Mouse (Mus musculus): Measurements from ENCODE around the gene Nup107. TPM values are rescaled to one million over a fixed set of nuclear protein-coding genes. Genes with fewer than 3 reads are reported as not detected.

The Nup107 gene
- polyA plus RNA-seq, 1 experiment from 2014 or later: 33.4 TPM

GRCm38 (mm10) chr10:117801886-117802285, 9.4 kb upstream of the Nup107 start:
- no peak overlapping the region for H3K4me3 ChIP-seq (replicated peaks)
- no peak overlapping the region for H3K4me2 ChIP-seq
- H3K4me1 ChIP-seq (replicated peaks): peaks cover 9% of the 10 kb centered on the region; the same call in 1 of the 2 replicates
- 81% methylated on average over 9 of the region's 9 CpGs for WGBS (ENCODE audit: insufficient replicate concordance)
- H3K9ac ChIP-seq: no peak overlapping the region
- ATAC-seq (ENCODE audit: insufficient read depth): no peak
- no peaks in the 10 kb centered on the region for H3K36me3 ChIP-seq (replicated peaks)
- H3K27ac ChIP-seq (replicated peaks): no peak overlapping the region
- H3K27me3 ChIP-seq: no peaks in the 10 kb centered on the region
- H3K9me3 ChIP-seq (replicated peaks): no peaks in the 10 kb centered on the region

- no peaks in the 10 kb centered on the region for H3K27me3 ChIP-seq
- H3K4me3 ChIP-seq (replicated peaks): no peak overlapping the region
- WGBS (ENCODE audit: insufficient replicate concordance): 82% methylated on average over 11 of the region's 11 CpGs
- no peaks in the 10 kb centered on the region for H3K36me3 ChIP-seq (replicated peaks)
- no peaks in the 10 kb centered on the region for H3K9me3 ChIP-seq (replicated peaks)
- H3K4me1 ChIP-seq (replicated peaks): peaks cover 9% of the 10 kb centered on the region; the same call in 1 of the 2 replicates
- no peak overlapping the region for H3K4me2 ChIP-seq
- no peak for ATAC-seq (ENCODE audit: insufficient read depth)
- no peak overlapping the region for H3K27ac ChIP-seq (replicated peaks)
- H3K9ac ChIP-seq: no peak overlapping the region
Measured at GRCm38 (mm10) chr10:117799806-117800205, 7.3 kb upstream of the Nup107 start.

GRCm38 (mm10) chr10:117798436-117799035, 6.0 kb upstream of the Nup107 start:
- 50% methylated on average over 6 of the region's 6 CpGs for WGBS (ENCODE audit: insufficient replicate concordance)
- Histone ChIP-seq H3K36me3 (replicated peaks) (no peaks in the 10 kb centered on the region), H3K4me3 (replicated peaks) (no peak overlapping the region), H3K9me3 (replicated peaks) (no peaks in the 10 kb centered on the region), H3K4me2 (no peak overlapping the region), H3K27ac (replicated peaks) (no peak overlapping the region), H3K27me3 (no peaks in the 10 kb centered on the region), H3K9ac (no peak overlapping the region), H3K4me1 (replicated peaks) (peaks cover 5% of the 10 kb centered on the region)
- ATAC-seq (ENCODE audit: insufficient read depth): no peak

- H3K9ac ChIP-seq: no peak overlapping the region
- no peaks in the 10 kb centered on the region for H3K27me3 ChIP-seq
- H3K36me3 ChIP-seq (replicated peaks): no peaks in the 10 kb centered on the region
- no peaks in the 10 kb centered on the region for H3K9me3 ChIP-seq (replicated peaks)
- no peak overlapping the region for H3K4me2 ChIP-seq
- no peak for ATAC-seq (ENCODE audit: insufficient read depth)
- WGBS (ENCODE audit: insufficient replicate concordance): 55% methylated on average over 7 of the region's 7 CpGs
- peaks cover 12% of the 10 kb centered on the region for H3K4me1 ChIP-seq (replicated peaks)
- no peak overlapping the region for H3K4me3 ChIP-seq (replicated peaks)
- H3K27ac ChIP-seq (replicated peaks): no peak overlapping the region
Measured at GRCm38 (mm10) chr10:117797684-117798083, 5.2 kb upstream of the Nup107 start.

- H3K9me3 ChIP-seq (replicated peaks): no peaks in the 10 kb centered on the region
- H3K9ac ChIP-seq: no peak overlapping the region
- no peak overlapping the region for H3K4me2 ChIP-seq
- H3K36me3 ChIP-seq (replicated peaks): no peaks in the 10 kb centered on the region
- H3K4me3 ChIP-seq (replicated peaks): no peak overlapping the region
- H3K4me1 ChIP-seq (replicated peaks): peaks cover 12% of the 10 kb centered on the region
- no peak for ATAC-seq (ENCODE audit: insufficient read depth)
- H3K27me3 ChIP-seq: no peaks in the 10 kb centered on the region
- 82% methylated on average over 12 of the region's 12 CpGs for WGBS (ENCODE audit: insufficient replicate concordance)
- no peak overlapping the region for H3K27ac ChIP-seq (replicated peaks)
Measured at GRCm38 (mm10) chr10:117797106-117797505, 4.6 kb upstream of the Nup107 start.

GRCm38 (mm10) chr10:117796181-117796580, 3.7 kb upstream of the Nup107 start:
- WGBS (ENCODE audit: insufficient replicate concordance): 80% methylated on average over 7 of the region's 7 CpGs

GRCm38 (mm10) chr10:117795206-117795605, 2.7 kb upstream of the Nup107 start:
- 65% methylated on average over 4 of the region's 4 CpGs for WGBS (ENCODE audit: insufficient replicate concordance)
- Histone ChIP-seq H3K9me3 (replicated peaks) (no peaks in the 10 kb centered on the region), H3K4me1 (replicated peaks) (peaks cover 29% of the 10 kb centered on the region), H3K27ac (replicated peaks) (no peak overlapping the region), H3K9ac (no peak overlapping the region), H3K27me3 (no peaks in the 10 kb centered on the region), H3K4me2 (no peak overlapping the region), H3K4me3 (replicated peaks) (no peak overlapping the region), H3K36me3 (replicated peaks) (peaks cover 2% of the 10 kb centered on the region; the same call in 1 of the 2 replicates)
- ATAC-seq (ENCODE audit: insufficient read depth): no peak

More at GRCm38 (mm10) chr10:117796181-117796580, 3.7 kb upstream of the Nup107 start:
- no peak overlapping the region for H3K4me2 ChIP-seq
- no peak for ATAC-seq (ENCODE audit: insufficient read depth)
- H3K9me3 ChIP-seq (replicated peaks): no peaks in the 10 kb centered on the region
- no peak overlapping the region for H3K9ac ChIP-seq
- H3K27ac ChIP-seq (replicated peaks): no peak overlapping the region
- no peaks in the 10 kb centered on the region for H3K27me3 ChIP-seq
- H3K36me3 ChIP-seq (replicated peaks): no peaks in the 10 kb centered on the region
- H3K4me3 ChIP-seq (replicated peaks): no peak overlapping the region
- peaks cover 19% of the 10 kb centered on the region for H3K4me1 ChIP-seq (replicated peaks)

- H3K27ac ChIP-seq (replicated peaks): peak overlapping the region; percentile 79
- H3K27me3 ChIP-seq: no peaks in the 10 kb centered on the region
- peaks cover 9% of the 10 kb centered on the region for H3K36me3 ChIP-seq (replicated peaks)
- WGBS (ENCODE audit: insufficient replicate concordance): 56% methylated on average over 11 of the region's 11 CpGs
- peak overlapping the region; percentile 60 for H3K9ac ChIP-seq
- H3K4me1 ChIP-seq (replicated peaks): peaks cover 30% of the 10 kb centered on the region
- H3K9me3 ChIP-seq (replicated peaks): no peaks in the 10 kb centered on the region
- no peak for ATAC-seq (ENCODE audit: insufficient read depth)
- peak overlapping the region; percentile 84 for H3K4me3 ChIP-seq (replicated peaks)
- peak overlapping the region; percentile 75 for H3K4me2 ChIP-seq
Measured at GRCm38 (mm10) chr10:117793436-117794030, 1.0 kb upstream of the Nup107 start.

- Histone ChIP-seq H3K36me3 (replicated peaks) (peaks cover 29% of the 10 kb centered on the region), H3K27ac (replicated peaks) (no peak overlapping the region), H3K9ac (peak overlapping the region; percentile 81; the same call in 1 of the 2 replicates), H3K4me2 (peak overlapping the region; percentile 73), H3K9me3 (replicated peaks) (no peaks in the 10 kb centered on the region), H3K4me3 (replicated peaks) (peak overlapping the region; percentile 84), H3K27me3 (no peaks in the 10 kb centered on the region), H3K4me1 (replicated peaks) (peaks cover 30% of the 10 kb centered on the region)
- WGBS (ENCODE audit: insufficient replicate concordance): 84% methylated on average over 2 of the region's 2 CpGs
- no peak for ATAC-seq (ENCODE audit: insufficient read depth)
Measured at GRCm38 (mm10) chr10:117791171-117791470, 1.4 kb downstream of the Nup107 start.

- no peak overlapping the region for H3K27ac ChIP-seq (replicated peaks)
- no peaks in the 10 kb centered on the region for H3K9me3 ChIP-seq (replicated peaks)
- H3K27me3 ChIP-seq: no peaks in the 10 kb centered on the region
- H3K9ac ChIP-seq: peak overlapping the region; percentile 81; the same call in 1 of the 2 replicates
- H3K36me3 ChIP-seq (replicated peaks): peaks cover 35% of the 10 kb centered on the region
- peak overlapping the region; percentile 84; the same call in 1 of the 2 replicates for H3K4me3 ChIP-seq (replicated peaks)
- peaks cover 30% of the 10 kb centered on the region for H3K4me1 ChIP-seq (replicated peaks)
- ATAC-seq (ENCODE audit: insufficient read depth): no peak
- WGBS (ENCODE audit: insufficient replicate concordance): 86% methylated on average over 17 of the region's 17 CpGs
- peak overlapping the region; percentile 73 for H3K4me2 ChIP-seq
Measured at GRCm38 (mm10) chr10:117790421-117791170, 1.9 kb downstream of the Nup107 start.

- no peak overlapping the region for H3K9ac ChIP-seq
- no peaks in the 10 kb centered on the region for H3K9me3 ChIP-seq (replicated peaks)
- 80% methylated on average over 1 of the region's 1 CpGs for WGBS (ENCODE audit: insufficient replicate concordance)
- H3K4me1 ChIP-seq (replicated peaks): peaks cover 30% of the 10 kb centered on the region
- no peaks in the 10 kb centered on the region for H3K27me3 ChIP-seq
- peaks cover 39% of the 10 kb centered on the region for H3K36me3 ChIP-seq (replicated peaks)
- ATAC-seq (ENCODE audit: insufficient read depth): no peak
- no peak overlapping the region for H3K4me3 ChIP-seq (replicated peaks)
- no peak overlapping the region for H3K4me2 ChIP-seq
- no peak overlapping the region for H3K27ac ChIP-seq (replicated peaks)
Measured at GRCm38 (mm10) chr10:117790011-117790410, 2.5 kb downstream of the Nup107 start.
